Mouse (Mus musculus) inflammation-experienced regulatory T-cells, adult 6 months (primary cell): ENCODE data around the gene 4930452B06Rik. TPM values are rescaled to one million over a fixed set of nuclear protein-coding genes. Genes with fewer than 3 reads are reported as not detected.
"Not testable (repeated sequence)": the region's sequence is repeated elsewhere in the genome, so short reads cannot be mapped to it uniquely, and the experiment has no call there.

Source experiments
- ATAC-seq: one replicate; pipeline ENCODE4 v1.8.0; 2017
- polyA plus RNA-seq, 3 experiments: library from polyadenylated mRNA; unstranded; fragments of 100-300 nt; shearing (Covaris generic); gene quantifications; one replicate each; pipeline ENCODE4 v1.2.1; 2017

The 4930452B06Rik gene
- under 1 TPM in 2 of 3 experiments, not detected in 1; 0.24 to 0.26 TPM for polyA plus RNA-seq

DNA sequence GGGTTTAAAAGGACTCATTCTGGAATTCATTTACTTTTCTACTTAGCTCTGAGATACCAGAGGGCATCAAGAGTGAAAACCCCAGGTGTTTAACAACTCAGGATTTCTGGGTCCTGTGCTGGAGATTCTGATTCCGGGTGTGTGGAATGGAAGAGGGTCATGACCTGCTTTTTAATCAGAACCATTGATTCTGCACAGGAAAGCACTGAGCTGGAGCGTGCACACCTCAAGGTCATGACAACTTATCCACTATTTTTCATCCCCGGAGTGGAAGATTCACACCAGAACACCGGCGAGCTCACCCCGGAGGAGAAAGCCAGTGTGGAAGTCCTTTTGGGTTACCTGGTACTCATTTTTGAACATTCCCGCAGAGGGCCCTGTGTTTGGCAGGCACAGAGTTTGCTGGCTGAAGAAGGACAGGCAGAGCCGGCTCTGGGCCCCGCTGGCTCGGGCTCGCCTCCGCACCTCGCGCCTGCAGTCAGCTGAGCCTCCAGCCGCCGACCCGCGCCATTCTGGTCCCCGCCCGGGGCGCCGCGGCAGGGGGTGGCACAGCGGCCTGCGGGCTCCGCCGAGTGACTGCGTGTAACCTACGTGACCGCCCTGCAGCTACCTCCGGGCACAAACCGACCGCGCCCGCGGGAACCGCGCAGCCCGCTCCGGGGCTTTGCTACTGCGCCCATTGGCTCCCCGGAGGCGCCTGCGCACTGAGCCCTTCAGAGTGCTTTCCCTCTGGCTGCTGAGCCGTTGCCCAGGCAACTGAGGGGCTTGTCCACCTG lies at the start of gene 4930452B06Rik:
4930452B06Rik (minus strand) TSS at position 605 of the 776 bp plus-strand sequence.
- no peak for ATAC-seq

DNA sequence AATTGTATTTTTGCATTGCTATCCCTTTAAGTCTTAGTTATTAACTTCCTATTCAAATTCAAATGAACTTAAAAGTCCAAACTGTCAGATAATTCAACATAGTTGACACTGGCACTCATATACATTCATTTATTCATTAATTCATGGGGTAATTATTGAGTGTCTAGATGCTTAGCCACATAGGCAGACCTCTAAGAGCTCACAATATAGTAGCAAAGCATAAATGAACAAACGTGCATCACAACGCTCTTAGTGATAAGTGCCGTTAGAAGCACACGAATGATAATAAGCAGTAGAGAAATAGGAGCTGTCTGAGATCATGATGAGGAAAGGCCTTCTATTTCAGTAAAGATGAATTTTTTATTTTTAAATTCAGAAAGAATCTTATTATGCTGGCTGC lies 46.6 kb upstream of the 4930452B06Rik start:
- no peak for ATAC-seq

DNA sequence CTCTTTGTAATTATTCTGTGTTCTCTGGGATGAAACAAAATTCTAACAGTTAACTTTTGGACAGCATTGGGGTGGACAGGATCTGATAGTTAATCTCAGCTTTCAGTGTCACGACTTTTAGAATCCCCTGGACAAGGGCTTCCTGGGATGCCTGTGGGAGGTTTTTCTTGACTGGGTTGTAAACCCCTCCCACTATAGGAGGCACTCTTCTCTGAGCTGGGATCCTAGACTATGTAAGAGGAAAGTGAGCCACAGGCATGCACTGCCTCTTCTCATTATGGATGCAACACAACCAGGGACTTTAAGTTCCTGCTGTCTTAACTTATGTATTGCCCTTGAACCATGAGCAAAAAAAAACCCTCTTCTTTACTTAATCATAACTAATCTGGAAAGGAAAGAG lies 23.4 kb upstream of the 4930452B06Rik start:
- no peak for ATAC-seq

DNA sequence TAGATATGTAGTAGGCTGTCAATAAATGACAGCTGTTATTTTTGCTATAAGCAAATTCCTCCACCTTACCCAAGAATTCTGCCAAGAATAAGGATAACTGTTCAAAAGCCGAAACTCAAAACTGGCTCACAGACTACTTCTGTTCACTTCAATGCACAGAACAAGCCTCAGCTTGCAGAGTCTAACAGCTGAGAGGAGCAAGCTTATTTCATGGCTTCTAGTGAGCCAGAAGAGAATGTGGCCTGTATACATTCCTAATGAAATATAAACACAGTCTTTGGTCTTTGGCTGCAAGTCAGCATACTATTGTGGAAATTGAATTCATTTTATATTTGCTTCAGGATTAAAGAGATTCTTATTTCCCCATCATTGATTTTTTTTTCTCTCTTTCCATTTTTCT lies 22.4 kb upstream of the 4930452B06Rik start:
- ATAC-seq: no peak

GRCm38 (mm10) chr14:8686185-8686584 lies 20.1 kb upstream of the 4930452B06Rik start:
- ATAC-seq: no peak

DNA sequence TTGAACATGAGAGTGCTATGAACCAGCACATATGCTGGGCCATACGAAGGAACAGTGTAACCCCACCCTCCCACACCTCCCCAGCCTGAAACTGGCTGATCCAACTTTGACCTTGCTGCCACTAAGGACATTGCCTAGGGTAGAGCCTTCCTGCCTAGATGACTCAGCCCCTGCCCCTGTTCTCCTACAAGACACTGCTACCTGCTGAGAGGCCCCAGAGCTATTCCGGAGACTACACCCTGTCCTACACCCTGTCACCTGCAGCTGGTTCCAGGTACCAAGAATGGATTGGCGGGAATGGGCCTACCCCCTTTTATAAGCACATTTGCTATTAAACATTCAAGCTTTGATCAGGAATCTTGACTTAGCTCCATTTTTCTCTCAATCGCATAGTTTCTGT lies 13.9 kb upstream of the 4930452B06Rik start:
- no peak for ATAC-seq

GRCm38 (mm10) chr14:8660359-8660758 lies 5.7 kb downstream of the 4930452B06Rik start:
- ATAC-seq: no peak

GRCm38 (mm10) chr14:8641650-8642279 lies 24.3 kb downstream of the 4930452B06Rik start:
- ATAC-seq: no peak

GRCm38 (mm10) chr14:8632211-8632610 lies 33.8 kb downstream of the 4930452B06Rik start:
- no peak for ATAC-seq

- no peak for ATAC-seq
Observed at GRCm38 (mm10) chr14:8628406-8628805, 37.6 kb downstream of the 4930452B06Rik start.

GRCm38 (mm10) chr14:8627481-8627880 lies 38.6 kb downstream of the 4930452B06Rik start:
- ATAC-seq: no peak

DNA sequence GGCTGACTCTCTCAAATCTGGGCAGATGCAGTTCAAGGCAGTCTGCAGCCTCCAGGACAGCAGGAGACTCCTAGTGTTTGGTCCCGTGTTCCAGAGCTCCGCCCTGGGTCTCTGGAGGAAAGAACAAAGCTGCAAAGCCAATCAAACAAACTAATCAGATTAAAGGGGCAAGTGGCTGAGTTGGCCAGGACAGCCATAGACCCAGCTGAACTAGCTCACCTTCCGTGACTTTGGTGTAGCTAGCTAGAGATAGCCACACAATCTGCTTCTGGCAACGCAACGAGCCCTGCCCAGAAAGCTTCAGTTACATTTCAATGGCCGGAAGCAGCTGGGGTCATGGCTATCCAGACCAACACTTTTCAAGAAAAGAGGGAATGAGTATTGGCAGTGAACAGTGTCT lies 44.9 kb downstream of the 4930452B06Rik start:
- no peak for ATAC-seq

- ATAC-seq: no peak
Observed at GRCm38 (mm10) chr14:8620580-8620979, 45.5 kb downstream of the 4930452B06Rik start.

DNA sequence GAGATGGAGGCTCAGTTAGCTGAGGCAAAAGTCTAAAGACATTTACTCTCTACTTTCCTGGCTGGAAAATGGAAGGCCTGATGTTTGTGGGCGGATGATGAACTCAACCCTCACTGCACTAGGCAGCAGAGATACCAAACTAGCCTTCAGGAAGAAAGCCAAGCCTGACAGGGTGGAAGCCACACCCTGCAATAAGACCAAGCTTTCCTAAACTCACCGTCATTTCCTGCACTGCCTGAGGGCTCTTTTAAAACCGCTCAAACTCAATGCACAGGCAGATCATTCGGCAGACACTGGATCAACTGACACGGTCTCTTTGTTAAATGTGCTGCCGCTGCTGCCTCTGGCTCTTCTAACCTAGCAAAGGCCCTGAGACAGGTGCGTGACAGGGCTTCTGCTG lies 50.4 kb downstream of the 4930452B06Rik start:
- ATAC-seq: no peak

GRCm38 (mm10) chr14:8614430-8614829 lies 51.6 kb downstream of the 4930452B06Rik start:
- not testable (repeated sequence) for ATAC-seq

GRCm38 (mm10) chr14:8612080-8612479 lies 54.0 kb downstream of the 4930452B06Rik start:
- no peak for ATAC-seq

DNA sequence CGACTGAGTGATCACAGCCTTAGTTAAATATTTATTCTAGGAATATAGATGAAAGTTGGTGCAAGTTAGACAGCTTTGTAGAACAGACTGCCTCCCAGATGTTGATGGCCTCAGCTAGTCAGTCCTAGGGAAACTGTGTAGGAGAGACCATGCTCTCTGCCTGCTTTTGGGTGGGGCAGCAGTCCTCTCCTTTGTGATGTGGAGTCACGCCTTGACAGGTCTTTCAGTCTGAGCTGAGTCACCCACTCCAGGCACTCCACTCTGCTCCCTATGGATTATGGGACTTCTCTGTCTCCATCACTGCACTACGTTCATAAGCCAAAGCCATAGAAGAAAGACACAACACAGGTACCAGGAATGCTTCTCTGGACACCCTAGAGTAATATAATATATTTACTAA lies 55.9 kb downstream of the 4930452B06Rik start:
- ATAC-seq: no peak

GRCm38 (mm10) chr14:8608559-8609171 lies 57.4 kb downstream of the 4930452B06Rik start:
- ATAC-seq: peak; percentile 43

GRCm38 (mm10) chr14:8604898-8605297 lies 61.1 kb downstream of the 4930452B06Rik start:
- no peak for ATAC-seq

DNA sequence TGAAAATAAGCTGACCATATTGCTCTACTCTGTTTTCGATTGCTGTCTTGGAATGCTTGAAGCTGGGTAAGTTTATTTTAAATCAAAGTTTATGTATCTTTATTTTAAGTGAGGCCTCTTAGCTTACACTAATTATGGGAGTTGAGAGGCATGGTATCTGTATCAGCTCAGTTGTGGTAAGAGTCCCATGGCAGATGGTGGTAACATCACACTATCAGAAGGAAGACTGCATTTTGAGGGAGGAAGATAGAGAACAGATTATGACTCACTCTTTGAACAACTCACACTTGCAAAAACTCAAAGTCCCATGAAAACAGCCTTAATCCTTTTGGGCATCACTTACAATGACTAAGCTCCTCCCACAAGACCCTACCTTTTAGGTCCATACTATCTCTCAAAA lies 81.0 kb downstream of the 4930452B06Rik start:
- no peak for ATAC-seq

DNA sequence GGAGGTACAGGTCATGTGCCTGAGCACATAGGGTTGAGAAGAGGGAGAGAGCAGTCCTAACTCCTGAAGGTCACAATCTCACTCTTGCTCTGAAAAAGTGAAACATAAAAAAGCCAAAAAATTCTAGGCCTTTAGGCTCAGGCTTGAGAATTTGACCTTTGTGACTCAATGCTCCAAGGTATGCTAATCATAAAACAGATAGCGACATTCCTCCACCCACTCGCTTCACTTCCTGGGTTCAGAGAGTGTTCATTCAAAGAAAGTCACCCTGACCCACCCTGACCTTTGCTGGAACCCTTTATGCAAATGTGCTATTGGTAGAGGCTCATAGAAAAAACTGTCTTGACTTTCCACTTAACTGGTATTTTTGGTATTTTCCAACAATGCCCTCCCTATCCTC lies 115.0 kb downstream of the 4930452B06Rik start:
- ATAC-seq: not testable (repeated sequence)

- no peak for ATAC-seq
Observed at GRCm38 (mm10) chr14:8549108-8549507, 116.9 kb downstream of the 4930452B06Rik start.

DNA sequence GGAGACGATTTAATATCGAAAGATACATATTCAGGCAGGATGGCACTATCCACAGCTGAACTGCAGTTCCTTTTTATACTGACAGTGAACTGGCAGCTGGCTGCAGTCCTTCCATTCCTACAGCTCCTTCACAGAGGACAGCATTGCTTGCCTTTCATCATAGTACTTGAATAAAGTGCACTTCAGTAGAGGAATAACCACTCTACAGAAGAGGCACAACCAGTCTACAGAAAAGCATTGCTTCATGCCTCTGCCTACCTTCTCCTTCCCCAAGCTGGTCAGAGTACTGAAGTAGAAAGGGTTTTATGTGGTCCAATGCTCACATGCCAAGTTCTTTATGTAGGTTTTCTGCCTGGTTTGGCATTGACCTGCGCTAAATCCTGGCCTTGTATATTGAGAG lies 130.0 kb downstream of the 4930452B06Rik start:
- ATAC-seq: no peak

GRCm38 (mm10) chr14:8525232-8525631 lies 140.8 kb downstream of the 4930452B06Rik start:
- ATAC-seq: no peak
